15 mouse cellular contexts compared by ENCODE assay signal in the genomic region with DNA sequence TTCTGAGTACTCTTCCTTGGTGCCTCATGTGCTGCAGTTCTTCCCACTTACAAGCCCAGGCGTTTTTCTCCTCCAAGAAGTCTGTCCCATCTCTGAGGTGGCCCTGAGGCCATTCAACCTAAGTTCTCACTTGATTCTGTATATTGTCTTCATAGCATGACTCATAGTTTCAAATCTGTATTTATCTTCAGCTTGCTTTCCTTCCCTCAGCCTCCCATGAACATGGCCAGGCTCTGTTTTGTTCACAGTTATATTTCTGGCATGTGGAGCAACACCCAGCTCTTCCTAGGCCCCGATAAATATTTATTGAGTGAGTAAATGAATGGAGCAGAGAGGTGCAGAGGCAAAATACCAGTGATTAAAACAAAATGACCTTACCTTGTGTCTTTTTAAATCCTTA.
"Had no signal": no experiment of that assay in that cellular context is flagged by ENCODE, and none has a peak within 500 bp of the region (broad histone marks: within the 10 kb centered on the region; RNA-seq: fewer than 3 reads in every experiment).

No protein-coding gene starts in this region.

- DNase-seq: kidney, adult 2 months; kidney, postnatal 25 days; lung, adult 2 months; lung, postnatal 36 days; midbrain, embryonic 14.5 days; retina, postnatal 1 day; spleen, adult 18-20 months; thymus, adult 2 months; thymus, postnatal 25 days had no signal

- ATAC-seq: intestine, embryonic 16.5 days; lung, postnatal 0 days had no signal

- H3K9ac ChIP-seq: liver, embryonic 15.5 days; neural tube, embryonic 12.5 days had no signal

- H3K4me1 ChIP-seq: limb, embryonic 10.5 days; liver, embryonic 15.5 days; neural tube, embryonic 12.5 days had no signal

- H3K27me3 ChIP-seq: liver, embryonic 15.5 days; neural tube, embryonic 12.5 days had no signal

- H3K4me3 ChIP-seq: limb, embryonic 10.5 days; liver, embryonic 15.5 days; neural tube, embryonic 12.5 days had no signal

- H3K27ac ChIP-seq: limb, embryonic 10.5 days; liver, embryonic 15.5 days; neural tube, embryonic 12.5 days had no signal

- H3K4me2 ChIP-seq: liver, embryonic 11.5 days; liver, embryonic 15.5 days; neural tube, embryonic 12.5 days had no signal

- H3K9me3 ChIP-seq: limb, embryonic 10.5 days; liver, embryonic 15.5 days; neural tube, embryonic 12.5 days had no signal
